Mouse (Mus musculus) heart, adult 2 months (tissue): ENCODE data around the gene Gm20479.

Experiments
- CTCF ChIP-seq: fragments of 200-600 bp; IDR thresholded peaks from 2 replicates; pipeline ENCODE4 v1.8.1; 2022; ENCODE audit warnings: antibody characterized with exemption, mild to moderate bottlenecking, moderate library complexity
- POLR2A ChIP-seq: fragments of 200-500 bp; IDR thresholded peaks from 2 replicates; pipeline ENCODE4 v1.6.1; 2011; ENCODE audit warnings: mild to moderate bottlenecking, low read depth, low read length, control low read depth; ENCODE audit not compliant: insufficient read depth

GRCm38 (mm10) chr7:27355745-27356240, 1.4 kb downstream of the Gm20479 start, which contains the start of gene Shkbp1:
- no peak for TF ChIP-seq CTCF
- 0 out of 2 replicates have a peak, but pooled peaks have one; percentile 35 for TF ChIP-seq POLR2A
